Mouse (Mus musculus) left cerebral cortex, postnatal 25 days (tissue): ENCODE data around the gene Papolb. TPM values are rescaled to one million over a fixed set of nuclear protein-coding genes. Genes with fewer than 3 reads are reported as not detected.

Experiments used
- DNase-seq, 2 experiments: peaks; one replicate each; pipeline ENCODE4 v3.0.0; 2022; ENCODE audit warnings: low spot score in 2 of 2, mixed read lengths in 1 of 2
- intact Hi-C: fragments of 180-260 bp; cut with DNase I; formaldehyde crosslinking; loops from one replicate; pipeline ENCODE4 v1.15.1; 2025
- total RNA-seq, 2 experiments: library from RNA; stranded (reverse); gene quantifications; 2 replicates each; pipeline ENCODE4 v1.2.3; 2021

Papolb gene
- total RNA-seq, 2 experiments from 2014 or later: 0.69 to 1.0 TPM

- peak; percentile 82 to 86 for DNase-seq
- intact Hi-C loops: loop anchor here (2.0 to 5.0 kb wide), 2 partner anchors 72 to 148 kb away; partner anchors contain the start of genes Radil and Wipi2
Measured at GRCm38 (mm10) chr5:142478829-142479435, 50.9 kb downstream of the Papolb start.

DNA sequence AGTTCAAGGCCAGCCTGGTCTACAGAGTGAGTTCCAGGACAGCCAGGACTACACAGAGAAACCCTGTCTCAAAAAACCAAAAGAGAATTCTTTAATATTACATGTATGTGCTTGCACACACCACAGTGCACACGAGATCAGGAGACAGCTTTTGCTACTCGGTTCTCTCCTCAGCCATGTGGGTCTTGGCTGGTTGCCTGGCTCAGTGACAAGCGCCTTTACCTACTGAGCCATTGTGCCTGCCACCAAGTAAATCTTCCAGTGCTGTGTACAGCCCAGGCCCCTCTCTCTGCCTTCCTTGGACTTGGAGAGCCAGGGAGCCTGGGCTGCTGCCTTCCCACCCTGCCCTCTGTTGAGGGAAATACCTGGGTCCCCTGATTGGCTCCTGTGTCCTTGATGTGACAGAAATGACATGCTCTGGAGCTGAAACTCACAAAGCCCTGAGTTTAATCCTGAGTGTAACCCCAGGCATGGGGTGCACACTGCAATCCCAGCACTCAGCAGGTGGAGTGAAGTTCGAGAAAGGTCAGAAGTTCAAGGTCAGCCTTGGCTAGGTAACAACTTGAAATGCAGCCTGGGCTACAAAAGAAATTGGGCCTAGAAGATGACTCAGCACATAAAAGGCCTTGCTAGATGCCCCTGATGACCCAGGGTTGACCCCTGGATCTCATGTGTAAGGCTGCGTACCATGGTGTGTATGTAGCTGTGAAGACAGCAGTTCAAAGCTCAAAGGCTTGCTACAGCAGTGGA is 51.8 kb downstream of the Papolb start:
- intact Hi-C loops: loop anchor here (2.0 to 5.0 kb wide), 2 partner anchors 73 to 149 kb away; partner anchors contain the start of genes Radil and Wipi2
- no peak for DNase-seq

DNA sequence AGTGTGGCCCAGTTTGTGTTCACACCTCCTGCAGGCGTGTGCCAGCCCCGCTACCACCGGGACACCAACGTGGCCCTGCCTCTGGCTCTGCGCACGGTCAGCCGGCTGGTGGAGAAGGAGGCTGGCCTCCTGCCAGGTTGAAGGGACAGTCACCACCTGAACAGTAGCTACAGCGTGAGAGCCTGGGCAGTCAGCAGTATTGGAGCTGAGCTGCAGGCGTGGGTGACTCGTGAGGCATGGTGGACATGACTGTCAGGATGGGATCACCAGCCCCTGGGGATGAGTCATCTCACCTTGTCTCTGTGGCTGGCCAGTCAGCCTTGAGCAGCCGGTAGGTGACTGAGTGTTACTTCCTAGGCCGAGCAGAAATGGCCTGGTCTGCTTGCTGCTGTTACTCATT is 52.5 kb downstream of the Papolb start:
- peak in 1 of 2 experiments; percentile 30 for DNase-seq
- intact Hi-C loops: loop anchor here (5.0 kb wide), 1 partner anchor 150 kb away; the partner anchor contains the start of gene Wipi2

Other genes starting within 250 kb of the Papolb start
- gene Foxk1, start 128.6 kb downstream of the Papolb start, total RNA-seq: 10 to 100 TPM; 38.7 to 40.5 TPM
- 10 to 100 TPM; 19.0 TPM for gene Ap5z1, start 66.1 kb downstream of the Papolb start, total RNA-seq
- gene Radil, start 21.0 kb upstream of the Papolb start, total RNA-seq: 10 to 100 TPM; 18.1 to 21.0 TPM
- gene Mmd2, start 78.7 kb upstream of the Papolb start, total RNA-seq: 100 to 1,000 TPM; 110 to 118 TPM
- gene Wipi2, start 97.6 kb upstream of the Papolb start, total RNA-seq: 10 to 100 TPM; 96.8 to 99.9 TPM
- 10 to 100 TPM; 19.4 to 20.6 TPM for gene Slc29a4, start 162.4 kb upstream of the Papolb start, total RNA-seq